Mouse (Mus musculus) erythroblast, embryonic 14.5 days (primary cell): ENCODE measurements around the gene Grm6.

Experiments used
- GATA1 ChIP-seq: IDR thresholded peaks from 2 replicates; pipeline ENCODE4 v1.6.1; 2012; ENCODE audit warnings: low read length, inconsistent platforms, mixed read lengths
- TAL1 ChIP-seq: IDR thresholded peaks from 3 replicates; pipeline ENCODE4 v1.6.1; 2012; ENCODE audit warnings: low read length, inconsistent platforms, mixed read lengths

- TF ChIP-seq GATA1 (no peak), TAL1 (no peak)
Measured at GRCm38 (mm10) chr11:50913301-50913700, 62.8 kb downstream of the Grm6 start.
